Mouse (Mus musculus): ENCODE measurements around the gene Arl2bp. TPM values are rescaled to one million over a fixed set of nuclear protein-coding genes. Genes with fewer than 3 reads are reported as not detected.

Arl2bp gene
- polyA plus RNA-seq, 1 experiment from 2014 or later = 217 TPM

DNA sequence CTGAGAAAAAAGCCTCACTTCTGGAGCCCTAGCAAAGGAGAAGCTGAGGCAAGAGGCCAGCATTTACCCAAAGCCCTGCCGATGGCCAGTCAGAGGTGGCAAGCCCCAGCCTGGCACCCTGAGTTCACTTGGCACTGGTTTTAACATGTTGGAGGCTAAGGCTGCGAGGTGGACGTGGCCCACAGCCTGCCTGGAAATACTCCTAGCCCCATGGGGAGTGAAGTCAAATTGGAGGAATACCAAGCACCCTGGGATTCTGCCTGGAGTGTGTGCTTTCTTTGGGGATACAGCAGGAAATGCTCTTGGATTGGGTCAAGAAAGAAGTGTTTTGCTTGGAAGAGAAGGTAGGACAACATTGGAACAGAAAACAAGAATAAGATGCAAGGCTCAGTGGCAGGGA, 49.5 kb downstream of the Arl2bp start:
- 0 out of 2 replicates have a peak, but pooled peaks cover 6% of the 10 kb centered on the region for H3K4me1 ChIP-seq (replicated peaks)
- no peaks in the 10 kb centered on the region for H3K9me3 ChIP-seq
- 82% methylated on average over 3 of the region's 3 CpGs for WGBS
- no peaks in the 10 kb centered on the region for H3K27me3 ChIP-seq (ENCODE audit: insufficient read depth, poor library complexity, severe bottlenecking)
- no peaks in the 10 kb centered on the region for H3K36me3 ChIP-seq
- H3K4me3 ChIP-seq = no peak overlapping the region
- no peak overlapping the region for H3K27ac ChIP-seq
- no peak for DNase-seq (ENCODE audit: low spot score)

- 0 out of 2 replicates have a peak, but pooled peaks cover 6% of the 10 kb centered on the region for H3K4me1 ChIP-seq (replicated peaks)
- WGBS = 97% methylated on average over 1 of the region's 1 CpGs
- H3K27me3 ChIP-seq (ENCODE audit: insufficient read depth, poor library complexity, severe bottlenecking) = no peaks in the 10 kb centered on the region
- no peak overlapping the region for H3K4me3 ChIP-seq
- H3K9me3 ChIP-seq = no peaks in the 10 kb centered on the region
- H3K27ac ChIP-seq = no peak overlapping the region
- no peak for DNase-seq (ENCODE audit: low spot score)
- no peaks in the 10 kb centered on the region for H3K36me3 ChIP-seq
Measured at GRCm38 (mm10) chr8:94716841-94717240, 50.4 kb downstream of the Arl2bp start.

Other genes starting within 250 kb of the Arl2bp start
- gene Nlrc5, start 232.2 kb upstream of the Arl2bp start, polyA plus RNA-seq (2016; fragmentation: Nextera tagmentation; extraction: Ambion mirVana) = 0.20 TPM in 1 of 2 replicates, not detected in the other
- 10.0 and 11.1 TPM in 2 replicates for gene Cpne2, start 133.6 kb upstream of the Arl2bp start, polyA plus RNA-seq (2016; fragmentation: Nextera tagmentation; extraction: Ambion mirVana)
- 41.8 and 42.7 TPM in 2 replicates for gene Rspry1, start 64.7 kb upstream of the Arl2bp start, polyA plus RNA-seq (2016; fragmentation: Nextera tagmentation; extraction: Ambion mirVana)
- gene Fam192a, start 64.6 kb upstream of the Arl2bp start, polyA plus RNA-seq (2016; fragmentation: Nextera tagmentation; extraction: Ambion mirVana) = 82.4 and 86.2 TPM in 2 replicates
- 0.15 and 0.21 TPM in 2 replicates for gene Pllp, start 29.7 kb downstream of the Arl2bp start, polyA plus RNA-seq (2016; fragmentation: Nextera tagmentation; extraction: Ambion mirVana)
- not detected in 2 replicates for gene Ccl22, start 79.0 kb downstream of the Arl2bp start, polyA plus RNA-seq (2016; fragmentation: Nextera tagmentation; extraction: Ambion mirVana)
- gene Cx3cl1, start 105.4 kb downstream of the Arl2bp start, polyA plus RNA-seq (2016; fragmentation: Nextera tagmentation; extraction: Ambion mirVana) = 12.2 and 13.3 TPM in 2 replicates
- gene Ccl17, start 143.9 kb downstream of the Arl2bp start, polyA plus RNA-seq (2016; fragmentation: Nextera tagmentation; extraction: Ambion mirVana) = not detected in 2 replicates
- 52.2 and 52.3 TPM in 2 replicates for gene Coq9, start 171.7 kb downstream of the Arl2bp start, polyA plus RNA-seq (2016; fragmentation: Nextera tagmentation; extraction: Ambion mirVana)
- 181 and 194 TPM in 2 replicates for gene Ciapin1, start 171.8 kb downstream of the Arl2bp start, polyA plus RNA-seq (2016; fragmentation: Nextera tagmentation; extraction: Ambion mirVana)
- gene Polr2c, start 190.8 kb downstream of the Arl2bp start, polyA plus RNA-seq (2016; fragmentation: Nextera tagmentation; extraction: Ambion mirVana) = 154 and 169 TPM in 2 replicates
- gene Dok4, start 209.7 kb downstream of the Arl2bp start, polyA plus RNA-seq (2016; fragmentation: Nextera tagmentation; extraction: Ambion mirVana) = 14.6 and 16.9 TPM in 2 replicates

All from hindbrain, embryonic 10.5 days (tissue).